Mouse (Mus musculus) embryonic facial prominence, embryonic 14.5 days (tissue): ENCODE measurements around the gene Syk. TPM values are rescaled to one million over a fixed set of nuclear protein-coding genes. Genes with fewer than 3 reads are reported as not detected.

Source experiments
- ATAC-seq: fragments of 200-750 bp; cut with Nextera tagmentation; 2 replicates; pipeline ENCODE4 v1.8.0; 2017; ENCODE audit warnings: low read depth, moderate number of reproducible peaks, moderate TSS enrichment
- DNase-seq: peaks from one replicate; pipeline ENCODE4 v3.0.0-alpha.2; 2015; ENCODE audit warnings: low spot score
- H3K27ac ChIP-seq: fragments of 300-500 bp; sonication (generic); replicated peaks from 2 replicates; pipeline ENCODE4 v1.5.1; 2014; ENCODE audit warnings: low read depth, mild to moderate bottlenecking, low read length, moderate library complexity
- H3K27me3 ChIP-seq: fragments of 300-500 bp; sonication (generic); replicated peaks from 2 replicates; pipeline ENCODE4 v1.6.1; 2014; ENCODE audit warnings: low read length; ENCODE audit not compliant: control insufficient read depth, insufficient read depth
- H3K36me3 ChIP-seq: fragments of 300-500 bp; sonication (generic); 2 replicates; pipeline ENCODE4 v1.6.1; 2014; ENCODE audit warnings: low read length, mixed read lengths; ENCODE audit not compliant: control insufficient read depth, insufficient read depth
- H3K4me1 ChIP-seq: fragments of 300-500 bp; sonication (generic); 2 replicates; pipeline ENCODE4 v1.6.1; 2014; ENCODE audit warnings: antibody characterized with exemption, low read length; ENCODE audit not compliant: control insufficient read depth, insufficient read depth
- H3K4me2 ChIP-seq: fragments of 300-500 bp; sonication (generic); 2 replicates; pipeline ENCODE4 v1.6.1; 2014; ENCODE audit warnings: low read depth, mild to moderate bottlenecking, low read length, moderate library complexity, mixed read lengths
- H3K4me3 ChIP-seq: fragments of 300-500 bp; sonication (generic); 2 replicates; pipeline ENCODE4 v1.5.1; 2014; ENCODE audit warnings: low read depth, mild to moderate bottlenecking, low read length
- H3K9ac ChIP-seq: fragments of 300-500 bp; sonication (generic); 2 replicates; pipeline ENCODE4 v1.6.1; 2014; ENCODE audit warnings: low read depth, mild to moderate bottlenecking, low read length, moderate library complexity, mixed read lengths
- H3K9me3 ChIP-seq: fragments of 300-500 bp; sonication (generic); 2 replicates; pipeline ENCODE4 v1.6.1; 2016; ENCODE audit warnings: low read length; ENCODE audit not compliant: control insufficient read depth
- WGBS: fragments of 180-500 bp; shearing (Covaris S2); extraction: QIAGEN DNeasy Blood & Tissue Kit; methylation state at CpG from one replicate; pipeline ENCODE4 v1.1.7; 2014; 5-methylcytosine and 5-hydroxymethylcytosine counted together
- polyA plus RNA-seq: library from polyadenylated mRNA; unstranded; fragments of >200 nt; fragmentation: Nextera tagmentation; extraction: Ambion mirVana; gene quantifications from 2 replicates; pipeline ENCODE4 v1.2.1, GENCODE M21; 2014

The Syk gene
- polyA plus RNA-seq: 3.2 and 3.5 TPM in 2 replicates

DNA sequence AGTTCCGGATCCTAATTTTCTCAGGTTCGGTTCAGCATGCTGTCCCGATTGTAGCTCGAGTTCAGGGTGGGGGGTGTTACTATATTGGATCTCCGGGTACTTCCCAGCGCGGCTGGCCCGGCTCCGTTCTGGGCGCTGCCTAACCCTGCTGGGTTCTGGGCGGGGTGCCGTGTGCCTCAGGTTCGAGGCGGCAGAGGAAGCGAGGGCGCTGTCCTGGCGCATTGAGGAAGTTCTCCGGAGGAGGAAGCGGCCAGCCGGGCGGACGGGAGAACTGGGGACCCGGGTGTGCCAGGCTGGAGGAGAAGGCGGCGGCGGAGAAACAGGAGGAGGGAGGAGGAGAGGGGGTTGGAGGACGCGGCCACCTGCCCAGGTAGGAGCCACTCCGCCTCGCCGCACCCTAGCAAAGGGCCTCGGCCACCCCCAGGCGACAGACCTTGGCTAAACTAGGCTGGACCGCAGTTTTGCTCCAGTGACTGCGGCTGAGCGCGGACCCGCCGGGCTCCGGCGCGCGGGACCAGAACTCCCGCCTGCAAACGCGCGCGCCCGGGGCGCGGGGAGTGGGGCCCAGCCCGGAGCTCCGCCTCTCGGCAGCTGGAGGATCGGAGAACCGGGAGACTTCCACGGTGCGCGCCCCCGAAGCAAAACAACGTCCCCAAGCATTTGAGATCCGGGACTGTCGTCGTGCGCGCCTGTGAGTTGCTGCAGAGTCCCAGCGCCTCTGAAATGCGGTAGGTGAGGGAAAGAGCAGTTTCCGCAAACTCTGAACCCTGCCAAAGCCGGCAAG is at the start of gene Syk:
Gene Syk, plus strand, starts transcription at position 296 of the 784 bp plus-strand sequence.
- under 1% methylated on average over 65 of the region's 70 CpGs for WGBS
- peak within 1 kb of the TSS; percentile 67 for H3K4me3 ChIP-seq
- peak; percentile 72 for ATAC-seq
- H3K9ac ChIP-seq: peak within 1 kb of the TSS; percentile 71
- peaks cover 10% of the 10 kb centered on the region for H3K27me3 ChIP-seq
- H3K4me1 ChIP-seq: no peaks in the 10 kb centered on the region; the same call in 1 of the 2 replicates
- no peaks in the 10 kb centered on the region for H3K36me3 ChIP-seq
- peak within 1 kb of the TSS; percentile 93 for H3K4me2 ChIP-seq
- peak; percentile 82 for DNase-seq
- 0 out of 2 replicates have a peak within 1 kb of the TSS, but pooled peaks have one; percentile 10 for H3K27ac ChIP-seq
- H3K9me3 ChIP-seq: no peaks in the 10 kb centered on the region

GRCm38 (mm10) chr13:52533644-52534043 is 49.3 kb upstream of the Syk start:
- Histone ChIP-seq H3K27ac (no peak overlapping the region), H3K9me3 (no peaks in the 10 kb centered on the region), H3K27me3 (peaks cover 17% of the 10 kb centered on the region), H3K4me2 (no peak overlapping the region), H3K36me3 (no peaks in the 10 kb centered on the region), H3K9ac (no peak overlapping the region), H3K4me1 (0 out of 2 replicates have a peak, but pooled peaks cover 4% of the 10 kb centered on the region), H3K4me3 (no peak overlapping the region)
- 82% methylated on average over 5 of the region's 5 CpGs for WGBS
- DNase-seq (no peak), ATAC-seq (no peak)

GRCm38 (mm10) chr13:52535542-52535941 is 47.4 kb upstream of the Syk start:
- H3K4me3 ChIP-seq: no peak overlapping the region
- H3K36me3 ChIP-seq: no peaks in the 10 kb centered on the region
- H3K27ac ChIP-seq: no peak overlapping the region
- H3K27me3 ChIP-seq: peaks cover under 1% of the 10 kb centered on the region; the same call in 1 of the 2 replicates
- H3K9ac ChIP-seq: no peak overlapping the region
- WGBS: 9% methylated on average over 4 of the region's 4 CpGs
- no peak overlapping the region for H3K4me2 ChIP-seq
- H3K4me1 ChIP-seq: no peaks in the 10 kb centered on the region
- DNase-seq (peak; percentile 84), ATAC-seq (peak; percentile 53; the same call in 1 of the 2 replicates)
- H3K9me3 ChIP-seq: no peaks in the 10 kb centered on the region

DNA sequence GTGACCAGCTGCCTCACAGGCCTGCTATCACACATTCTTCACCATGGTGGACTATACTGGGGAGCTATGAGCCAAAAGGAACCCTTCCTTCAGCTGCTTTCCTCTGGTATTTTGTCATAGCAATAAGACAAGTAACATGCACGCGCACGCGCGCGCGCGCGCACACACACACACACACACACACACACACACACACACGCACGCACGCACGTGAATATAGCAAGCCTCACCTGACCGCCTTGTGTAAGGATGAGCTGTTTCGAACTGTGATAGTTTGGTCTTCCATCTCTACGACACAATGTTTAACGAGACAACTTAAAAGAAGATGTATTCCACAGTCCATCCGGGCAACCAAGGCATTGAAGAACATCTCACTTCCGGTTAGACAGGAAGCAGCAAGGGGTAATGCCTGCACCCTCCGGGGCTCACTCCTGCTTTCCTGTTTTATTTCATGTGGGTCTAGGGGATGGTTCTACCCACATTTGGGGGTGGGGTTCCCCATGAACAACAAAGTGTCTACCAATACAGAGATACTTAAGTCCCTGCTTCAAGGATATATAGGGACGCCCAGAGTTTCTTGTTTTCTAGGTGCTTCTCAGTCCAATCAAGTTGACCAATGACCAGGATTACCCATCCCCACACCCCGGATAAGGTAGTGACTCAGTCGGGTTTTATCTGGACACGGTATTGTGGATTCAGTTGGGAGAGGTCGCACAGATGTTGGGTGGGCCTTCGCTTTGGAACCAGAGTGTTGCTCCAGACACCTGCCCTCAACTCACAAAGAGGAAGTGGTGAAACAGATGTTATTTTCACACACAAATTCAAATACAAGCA is 45.0 kb upstream of the Syk start:
- Histone ChIP-seq H3K27me3 (no peaks in the 10 kb centered on the region), H3K4me1 (no peaks in the 10 kb centered on the region), H3K9ac (no peak overlapping the region), H3K9me3 (no peaks in the 10 kb centered on the region), H3K36me3 (no peaks in the 10 kb centered on the region), H3K4me3 (no peak overlapping the region), H3K27ac (no peak overlapping the region), H3K4me2 (no peak overlapping the region)
- WGBS: 95% methylated on average over 26 of the region's 26 CpGs
- DNase-seq (no peak), ATAC-seq (no peak)

DNA sequence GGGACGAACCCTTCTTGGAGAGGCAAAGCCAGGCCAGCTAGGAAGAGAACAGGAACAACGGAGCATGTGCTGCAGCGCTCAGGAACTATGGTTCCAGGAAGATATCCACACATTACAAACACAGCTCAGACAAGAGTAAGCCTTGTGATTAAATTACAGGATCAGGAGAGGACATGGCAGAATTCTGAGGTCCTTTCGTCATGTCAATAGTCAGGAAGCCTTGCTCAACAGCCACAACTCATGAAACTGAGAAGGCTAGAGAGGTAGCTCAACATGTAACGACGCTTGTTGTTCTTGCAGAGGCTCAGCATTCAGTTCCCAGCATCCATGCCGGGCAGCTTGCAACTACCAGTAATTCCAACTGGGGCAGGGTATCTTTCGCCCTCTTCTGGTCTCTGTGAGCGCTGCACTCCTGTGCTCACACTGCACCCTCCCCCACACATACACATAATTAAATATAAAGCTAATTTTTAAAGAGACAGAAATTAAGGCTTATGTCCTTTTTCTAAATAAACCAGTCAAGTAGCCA is 44.3 kb upstream of the Syk start:
- Histone ChIP-seq H3K9me3 (no peaks in the 10 kb centered on the region), H3K27me3 (no peaks in the 10 kb centered on the region), H3K36me3 (no peaks in the 10 kb centered on the region), H3K4me2 (no peak overlapping the region), H3K27ac (no peak overlapping the region), H3K4me3 (no peak overlapping the region), H3K9ac (no peak overlapping the region), H3K4me1 (no peaks in the 10 kb centered on the region)
- ATAC-seq: no peak
- DNase-seq: no peak
- WGBS: 89% methylated on average over 9 of the region's 9 CpGs

- Histone ChIP-seq H3K4me2 (no peak overlapping the region), H3K36me3 (no peaks in the 10 kb centered on the region), H3K4me1 (no peaks in the 10 kb centered on the region), H3K4me3 (no peak overlapping the region), H3K27ac (no peak overlapping the region), H3K9ac (no peak overlapping the region), H3K9me3 (no peaks in the 10 kb centered on the region), H3K27me3 (no peaks in the 10 kb centered on the region)
- DNase-seq (no peak), ATAC-seq (no peak)
- WGBS: 72% methylated on average over 6 of the region's 6 CpGs
Measured at GRCm38 (mm10) chr13:52539461-52539860, 43.5 kb upstream of the Syk start.

DNA sequence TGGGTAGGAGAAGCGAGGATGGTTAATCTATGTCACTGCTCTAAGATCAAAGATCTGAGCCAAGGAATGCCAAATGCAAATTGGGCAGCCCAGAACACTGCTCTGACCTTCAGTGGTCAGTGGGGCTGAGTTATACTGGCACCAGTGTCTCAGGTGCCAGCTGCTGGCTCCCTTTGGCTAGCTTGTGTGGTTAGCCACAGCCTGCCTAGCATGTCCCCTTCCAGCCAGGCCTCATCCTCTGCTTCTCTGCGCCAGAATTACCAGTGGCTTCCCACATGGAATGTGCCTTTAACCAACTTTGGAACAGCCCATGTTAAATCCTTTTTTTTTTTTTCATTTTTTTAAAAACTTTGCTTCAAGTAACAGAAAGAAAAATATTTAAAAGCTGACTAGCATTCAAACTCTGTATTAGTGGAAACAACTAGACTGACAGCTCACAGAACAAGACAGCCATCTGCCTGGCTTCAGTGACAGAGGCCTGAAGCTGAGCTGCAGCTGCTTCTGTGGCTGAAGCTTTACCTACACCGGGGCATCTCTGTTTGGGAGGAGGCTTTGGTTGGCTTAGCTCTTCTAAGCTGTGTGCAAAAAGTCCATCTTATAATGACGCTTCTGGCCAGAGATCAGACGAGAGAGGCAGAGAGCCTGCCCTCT is 41.5 kb upstream of the Syk start:
- Histone ChIP-seq H3K36me3 (no peaks in the 10 kb centered on the region), H3K4me1 (no peaks in the 10 kb centered on the region), H3K4me2 (no peak overlapping the region), H3K9me3 (no peaks in the 10 kb centered on the region), H3K4me3 (no peak overlapping the region), H3K27ac (peak overlapping the region; percentile 13; the same call in 1 of the 2 replicates), H3K9ac (no peak overlapping the region), H3K27me3 (no peaks in the 10 kb centered on the region)
- peak; percentile 35 for DNase-seq
- WGBS: 50% methylated on average over 5 of the region's 5 CpGs
- ATAC-seq: no peak; the same call in 1 of the 2 replicates

DNA sequence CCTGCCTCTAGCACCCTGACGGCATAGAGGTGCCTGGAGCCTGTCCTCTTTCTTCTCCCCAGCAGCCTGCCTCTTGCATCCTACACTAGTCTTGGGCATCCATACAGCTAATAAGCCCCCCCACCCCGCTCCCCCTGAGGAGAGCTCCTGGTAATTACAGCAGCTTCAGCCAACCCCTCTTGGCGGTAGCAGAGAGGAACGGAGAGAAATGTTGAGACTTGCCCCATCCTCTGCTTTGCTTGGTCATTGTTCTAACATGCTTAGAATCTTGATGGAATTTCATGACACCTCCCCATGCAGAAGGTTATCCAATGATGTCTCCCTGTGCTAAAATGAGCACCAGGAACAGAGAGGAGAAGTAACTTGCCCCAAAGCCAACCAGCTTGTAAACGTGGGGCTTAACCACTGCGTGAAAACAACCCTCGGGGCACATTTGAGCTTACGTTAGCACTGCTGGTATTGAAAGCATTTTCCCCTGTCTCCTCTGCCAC is 40.9 kb upstream of the Syk start:
- Histone ChIP-seq H3K4me3 (no peak overlapping the region), H3K27me3 (no peaks in the 10 kb centered on the region), H3K27ac (peak overlapping the region; percentile 13; the same call in 1 of the 2 replicates), H3K4me2 (no peak overlapping the region), H3K36me3 (no peaks in the 10 kb centered on the region), H3K4me1 (no peaks in the 10 kb centered on the region), H3K9ac (no peak overlapping the region), H3K9me3 (no peaks in the 10 kb centered on the region)
- 50% methylated on average over 8 of the region's 8 CpGs for WGBS
- DNase-seq (peak; percentile 71), ATAC-seq (peak; percentile 63; the same call in 1 of the 2 replicates)
